Mouse (Mus musculus) erythroblast, embryonic 14.5 days (primary cell): ENCODE measurements around the gene Rpn2.

ENCODE experiments used
- GATA1 ChIP-seq: IDR thresholded peaks from 2 replicates; pipeline ENCODE4 v1.6.1; 2012; ENCODE audit warnings: low read length, inconsistent platforms, mixed read lengths
- TAL1 ChIP-seq: IDR thresholded peaks from 3 replicates; pipeline ENCODE4 v1.6.1; 2012; ENCODE audit warnings: low read length, inconsistent platforms, mixed read lengths

- TF ChIP-seq TAL1, result no peak
- TF ChIP-seq GATA1, result no peak
Measured at GRCm38 (mm10) chr2:157287542-157287941, 8.7 kb downstream of the Rpn2 start.
